Mouse (Mus musculus) ES-CJ7 (cell line): ENCODE data around the gene Vapa.
A peak's percentile ranks its signal among the peaks of the same experiment; 100 is the strongest.
"Not testable (repeated sequence)": the region's sequence is repeated elsewhere in the genome, so short reads cannot be mapped to it uniquely, and the experiment has no call there.

Experiments
- DNase-seq: peaks from one replicate; pipeline ENCODE4 v3.0.0; 2011; ENCODE audit warnings: low read depth, low spot score

The Vapa gene

GRCm38 (mm10) chr17:65613463-65614412 is at the start of gene Vapa:
TSS of gene Vapa (minus strand) at chr17:65613555.
- DNase-seq, result peak; percentile 97

- DNase-seq, result no peak
Measured at GRCm38 (mm10) chr17:65662662-65663061, 49.3 kb upstream of the Vapa start.

GRCm38 (mm10) chr17:65658416-65658815 is 45.1 kb upstream of the Vapa start:
- DNase-seq, result no peak

- no peak for DNase-seq
Measured at GRCm38 (mm10) chr17:65657958-65658357, 44.6 kb upstream of the Vapa start.

- DNase-seq, result no peak
Measured at GRCm38 (mm10) chr17:65656731-65657130, 43.4 kb upstream of the Vapa start.

GRCm38 (mm10) chr17:65656076-65656475 is 42.7 kb upstream of the Vapa start:
- no peak for DNase-seq

GRCm38 (mm10) chr17:65655608-65656007 is 42.3 kb upstream of the Vapa start:
- no peak for DNase-seq

GRCm38 (mm10) chr17:65650598-65650997 is 37.2 kb upstream of the Vapa start:
- DNase-seq, result no peak

GRCm38 (mm10) chr17:65649175-65649493 is 35.8 kb upstream of the Vapa start:
- DNase-seq, result no peak

- peak; percentile 21 for DNase-seq
Measured at GRCm38 (mm10) chr17:65648371-65649174, 35.2 kb upstream of the Vapa start.

GRCm38 (mm10) chr17:65647961-65648360 is 34.6 kb upstream of the Vapa start:
- DNase-seq, result peak; percentile 9

GRCm38 (mm10) chr17:65647226-65647625 is 33.9 kb upstream of the Vapa start:
- no peak for DNase-seq

- peak; percentile 12 for DNase-seq
Measured at GRCm38 (mm10) chr17:65643579-65643978, 30.2 kb upstream of the Vapa start.

GRCm38 (mm10) chr17:65643051-65643521 is 29.7 kb upstream of the Vapa start:
- DNase-seq, result no peak

GRCm38 (mm10) chr17:65642578-65642991 is 29.2 kb upstream of the Vapa start:
- DNase-seq, result no peak

GRCm38 (mm10) chr17:65641734-65642218 is 28.4 kb upstream of the Vapa start, which contains the start of gene Txndc2:
TSS of gene Txndc2 (minus strand) at chr17:65642168.
- DNase-seq, result no peak

- no peak for DNase-seq
Measured at GRCm38 (mm10) chr17:65639144-65639543, 25.8 kb upstream of the Vapa start.

GRCm38 (mm10) chr17:65635715-65636360 is 22.5 kb upstream of the Vapa start:
- no peak for DNase-seq

GRCm38 (mm10) chr17:65629943-65630342 is 16.6 kb upstream of the Vapa start:
- no peak for DNase-seq

- not testable (repeated sequence) for DNase-seq
Measured at GRCm38 (mm10) chr17:65628823-65629532, 15.6 kb upstream of the Vapa start.

GRCm38 (mm10) chr17:65626301-65626700 is 12.9 kb upstream of the Vapa start:
- no peak for DNase-seq
